Mouse (Mus musculus) lung, adult 2 months (tissue): ENCODE measurements around the gene Mpo. TPM values are rescaled to one million over a fixed set of nuclear protein-coding genes. Genes with fewer than 3 reads are reported as not detected.

ENCODE experiments used
- DNase-seq: peaks from one replicate; pipeline ENCODE4 v3.0.0; 2022
- H3K4me1 ChIP-seq: fragments of 200-500 bp; 2 replicates; pipeline ENCODE4 v1.6.1; 2011; ENCODE audit warnings: low read length; ENCODE audit not compliant: control insufficient read depth, insufficient read depth
- H3K4me3 ChIP-seq: fragments of 200-500 bp; replicated peaks from 2 replicates; pipeline ENCODE3; 2011; ENCODE audit warnings: low read depth, mild to moderate bottlenecking, control low read depth, low read length; ENCODE audit errors: extremely low read depth
- CTCF ChIP-seq: fragments of 200-500 bp; IDR thresholded peaks from 2 replicates; pipeline ENCODE4 v1.5.1; 2011; ENCODE audit warnings: mild to moderate bottlenecking, low read length, control low read depth; ENCODE audit not compliant: insufficient read depth
- POLR2A ChIP-seq: fragments of 200-500 bp; IDR thresholded peaks from 2 replicates; pipeline ENCODE4 v1.6.1; 2011; ENCODE audit warnings: low read depth, mild to moderate bottlenecking, control low read depth, low read length, borderline replicate concordance; ENCODE audit errors: extremely low read depth
- WGBS: fragments of 180-500 bp; shearing (Covaris S2); methylation state at CpG from one replicate; pipeline ENCODE4 v1.1.7; 2018; 5-methylcytosine and 5-hydroxymethylcytosine counted together
- polyA plus RNA-seq: library from polyadenylated mRNA; depleted of rRNA; stranded (reverse); fragments of >200 nt; gene quantifications from 2 replicates; pipeline ENCODE4 v1.2.3, GENCODE M21; 2012

Gene Mpo
- polyA plus RNA-seq, 1 experiment: 0.60 TPM

GRCm38 (mm10) chr11:87762702-87763385 is 30.5 kb upstream of the Mpo start:
- DNase-seq: no peak
- H3K4me1 ChIP-seq: no peaks in the 10 kb centered on the region
- WGBS: 50% methylated on average over 12 of the region's 12 CpGs
- no peak overlapping the region for H3K4me3 ChIP-seq
- TF ChIP-seq CTCF (no peak), POLR2A (no peak)

GRCm38 (mm10) chr11:87763511-87763987 is 29.8 kb upstream of the Mpo start:
- WGBS: 6% methylated on average over 17 of the region's 17 CpGs
- TF ChIP-seq POLR2A (no peak), CTCF (no peak)
- Histone ChIP-seq H3K4me3 (peak overlapping the region; percentile 35), H3K4me1 (no peaks in the 10 kb centered on the region)
- DNase-seq: no peak

GRCm38 (mm10) chr11:87763988-87764876 is 29.1 kb upstream of the Mpo start:
- WGBS: 1% methylated on average over 64 of the region's 65 CpGs
- H3K4me3 ChIP-seq: peak overlapping the region; percentile 35
- TF ChIP-seq POLR2A: no peak
- no peak for DNase-seq
- H3K4me1 ChIP-seq: no peaks in the 10 kb centered on the region

GRCm38 (mm10) chr11:87768745-87769144 is 24.6 kb upstream of the Mpo start:
- H3K4me3 ChIP-seq: no peak overlapping the region
- H3K4me1 ChIP-seq: no peaks in the 10 kb centered on the region
- TF ChIP-seq CTCF (no peak), POLR2A (no peak)
- WGBS: 89% methylated on average over 4 of the region's 4 CpGs
- no peak for DNase-seq

- TF ChIP-seq POLR2A (no peak), CTCF (peak; percentile 85)
- 45% methylated on average over 3 of the region's 3 CpGs for WGBS
- Histone ChIP-seq H3K4me3 (no peak overlapping the region), H3K4me1 (no peaks in the 10 kb centered on the region)
- peak; percentile 78 for DNase-seq
These were observed 22.4 kb upstream of the Mpo start for GRCm38 (mm10) chr11:87770989-87771388.

- 78% methylated on average over 3 of the region's 3 CpGs for WGBS
- H3K4me1 ChIP-seq: no peaks in the 10 kb centered on the region
- no peak overlapping the region for H3K4me3 ChIP-seq
- no peak for TF ChIP-seq POLR2A
- no peak for TF ChIP-seq CTCF
- DNase-seq: no peak
These were observed 21.0 kb upstream of the Mpo start for GRCm38 (mm10) chr11:87772354-87772753.

- Histone ChIP-seq H3K4me1 (no peaks in the 10 kb centered on the region), H3K4me3 (peak overlapping the region; percentile 12)
- 17% methylated on average over 32 of the region's 32 CpGs for WGBS
- TF ChIP-seq POLR2A: no peak
- TF ChIP-seq CTCF: no peak
- peak; percentile 75 for DNase-seq
These were observed 15.1 kb upstream of the Mpo start for GRCm38 (mm10) chr11:87778100-87778765.

GRCm38 (mm10) chr11:87778915-87779314 is 14.5 kb upstream of the Mpo start:
- WGBS: 43% methylated on average over 12 of the region's 12 CpGs
- TF ChIP-seq CTCF (no peak), POLR2A (no peak)
- Histone ChIP-seq H3K4me3 (no peak overlapping the region), H3K4me1 (no peaks in the 10 kb centered on the region)
- no peak for DNase-seq

- WGBS: 76% methylated on average over 4 of the region's 4 CpGs
- no peak for TF ChIP-seq CTCF
- Histone ChIP-seq H3K4me1 (no peaks in the 10 kb centered on the region), H3K4me3 (no peak overlapping the region)
- no peak for DNase-seq
These were observed 14.0 kb upstream of the Mpo start for GRCm38 (mm10) chr11:87779392-87779791.
